Mouse (Mus musculus) central nervous system, embryonic 18 days (tissue): ENCODE results near the gene Atp6v0a4. TPM values are rescaled to one million over a fixed set of nuclear protein-coding genes. Genes with fewer than 3 reads are reported as not detected.

Experiments
- polyA plus RNA-seq: library from polyadenylated mRNA; depleted of rRNA; stranded (reverse); fragments of >200 nt; gene quantifications from 2 replicates; pipeline ENCODE4 v1.2.3, GENCODE M21; 2012; rRNA removed

Atp6v0a4 gene
- polyA plus RNA-seq = 0.32 and 0.66 TPM in 2 replicates

GRCm38 (mm10) chr6:38124207-38124835, at the start of gene Atp6v0a4:
Gene Atp6v0a4, minus strand, starts transcription at chr6:38124586.

DNA sequence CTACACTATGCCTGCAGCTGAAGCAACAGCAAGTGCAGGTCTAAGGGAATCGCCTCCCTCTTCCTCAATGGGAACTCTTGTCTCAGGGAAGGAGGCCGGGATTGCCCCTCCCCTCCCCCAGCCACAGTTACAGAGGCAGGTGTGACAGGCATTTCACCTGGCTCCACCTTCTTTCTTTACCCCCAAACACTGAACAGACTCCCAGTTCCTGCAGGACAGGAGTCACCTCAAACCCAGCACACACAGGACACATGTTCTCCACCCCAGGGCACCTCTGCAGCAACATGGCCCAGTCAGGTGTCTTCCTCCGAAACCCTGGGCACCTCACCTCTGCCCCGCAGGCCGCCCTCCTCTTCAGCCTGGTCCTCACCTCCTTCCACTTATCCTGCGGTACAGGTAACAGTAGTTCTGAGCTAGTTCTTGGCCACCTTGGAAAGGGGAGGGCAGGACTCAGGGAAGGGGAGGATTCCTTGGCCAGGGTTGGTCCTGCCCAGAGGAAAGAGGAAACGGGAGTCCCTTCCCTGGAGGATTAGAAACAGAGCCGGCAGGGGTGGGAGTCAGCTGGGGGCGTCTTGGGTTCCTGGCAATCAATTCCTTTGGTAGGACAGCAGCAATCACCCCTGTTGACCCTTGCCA, 15.1 kb downstream of the Atp6v0a4 start, which contains the start of gene Tmem213:
TSS of gene Tmem213 (plus strand) at position 96 of the 636 bp plus-strand sequence.

GRCm38 (mm10) chr6:38046838-38047237, 77.5 kb downstream of the Atp6v0a4 start, which contains the start of gene Svopl:
Gene Svopl, minus strand, starts transcription at chr6:38046996.

Other genes with a start within 250 kb of the Atp6v0a4 start
- gene Svopl, start 77.6 kb downstream of the Atp6v0a4 start, polyA plus RNA-seq = 0.10 and 0.25 TPM in 2 replicates
- gene Tmem213, start 15.3 kb downstream of the Atp6v0a4 start, polyA plus RNA-seq = not detected in 2 replicates
- 33.8 and 39.1 TPM in 2 replicates for gene D630045J12Rik, start 129.4 kb upstream of the Atp6v0a4 start, polyA plus RNA-seq
- gene Zc3hav1l, start 174.7 kb upstream of the Atp6v0a4 start, polyA plus RNA-seq = 15.1 and 16.4 TPM in 2 replicates
- 1.8 TPM in 2 replicates for gene Zc3hav1, start 230.0 kb upstream of the Atp6v0a4 start, polyA plus RNA-seq